Mouse (Mus musculus): ENCODE results near the gene Commd1.

The Commd1 gene

DNA sequence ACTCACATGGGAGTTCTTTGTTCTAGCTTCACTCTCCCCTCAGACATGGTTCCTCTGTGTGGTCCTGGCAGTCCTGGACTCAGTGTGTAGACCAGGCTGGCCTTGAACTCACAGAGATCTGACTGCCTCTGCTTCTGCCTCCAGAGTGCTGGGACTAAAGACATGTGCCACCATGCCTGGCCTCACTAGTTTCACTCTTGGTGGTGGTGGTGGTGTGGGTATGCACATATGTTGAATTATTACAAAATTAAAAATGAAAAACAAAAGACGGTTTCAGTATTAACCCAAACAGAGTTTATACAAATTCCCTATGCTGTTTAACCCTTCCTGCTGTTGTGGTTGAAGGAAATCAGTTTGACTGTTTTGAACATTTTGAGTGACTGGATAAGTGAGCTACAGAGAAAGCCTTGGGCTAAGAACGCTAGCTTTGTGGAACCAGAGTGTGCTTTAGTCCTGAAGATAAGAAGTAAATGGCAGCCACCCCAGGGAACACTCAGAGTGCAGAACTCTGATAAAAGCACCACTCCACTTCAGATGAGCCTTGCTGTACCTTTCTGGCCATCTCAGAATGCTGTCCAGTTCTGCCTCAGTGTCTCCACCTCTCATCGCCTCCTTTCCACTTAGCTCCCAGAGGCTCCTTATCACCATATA is 105.4 kb downstream of the Commd1 start:
- TF ChIP-seq POU5F1 (IDR thresholded peaks at IDR 0.05; ENCODE audit: borderline replicate concordance, low read length): no peak
- TF ChIP-seq NANOG (IDR thresholded peaks at IDR 0.05; ENCODE audit: borderline replicate concordance, low read length): no peak
- no peak for TF ChIP-seq CTCF (conservative IDR thresholded peaks at IDR 0.05; ENCODE audit: low read length)
- Histone ChIP-seq H3K4me1 (replicated peaks; ENCODE audit: low read depth, low read length) (peaks cover 34% of the 10 kb centered on the region), H3K9me3 (ENCODE audit: low read length) (no peaks in the 10 kb centered on the region), H3K4me3 (replicated peaks; ENCODE audit: low read length) (no peak overlapping the region), H3K36me3 (ENCODE audit: insufficient read depth, low read length) (no peaks in the 10 kb centered on the region), H3K27me3 (ENCODE audit: insufficient read depth, low read length) (0 out of 2 replicates have a peak, but pooled peaks cover 3% of the 10 kb centered on the region)

DNA sequence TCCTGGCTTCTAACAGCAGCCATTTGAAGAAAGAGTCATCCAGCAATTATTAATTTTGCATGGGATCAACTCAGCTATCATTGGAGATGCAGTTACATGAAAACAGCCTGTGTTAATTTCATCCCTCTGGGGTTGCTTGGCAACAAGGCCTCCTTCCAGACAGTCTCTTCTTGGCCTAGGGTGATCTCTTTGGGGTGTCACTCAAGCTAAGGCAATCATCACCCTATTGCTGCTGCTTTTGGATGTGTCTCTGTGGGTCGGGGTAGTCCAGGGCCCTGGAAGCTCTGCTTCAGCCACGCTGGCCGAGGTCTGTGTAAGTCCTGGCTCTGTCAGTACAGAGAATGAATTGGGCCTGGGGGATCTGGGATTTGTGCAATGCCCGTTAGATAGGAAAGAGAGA is 106.9 kb downstream of the Commd1 start:
- H3K4me1 ChIP-seq (replicated peaks; ENCODE audit: low read depth, low read length): peaks cover 33% of the 10 kb centered on the region
- H3K27me3 ChIP-seq (ENCODE audit: insufficient read depth, low read length): 0 out of 2 replicates have a peak, but pooled peaks cover 3% of the 10 kb centered on the region
- H3K36me3 ChIP-seq (ENCODE audit: insufficient read depth, low read length): no peaks in the 10 kb centered on the region
- no peaks in the 10 kb centered on the region for H3K9me3 ChIP-seq (ENCODE audit: low read length)
- no peak for TF ChIP-seq CTCF (conservative IDR thresholded peaks at IDR 0.05; ENCODE audit: low read length)
- no peak for TF ChIP-seq NANOG (IDR thresholded peaks at IDR 0.05; ENCODE audit: borderline replicate concordance, low read length)
- TF ChIP-seq POU5F1 (IDR thresholded peaks at IDR 0.05; ENCODE audit: borderline replicate concordance, low read length): no peak
- H3K4me3 ChIP-seq (replicated peaks; ENCODE audit: low read length): no peak overlapping the region

DNA sequence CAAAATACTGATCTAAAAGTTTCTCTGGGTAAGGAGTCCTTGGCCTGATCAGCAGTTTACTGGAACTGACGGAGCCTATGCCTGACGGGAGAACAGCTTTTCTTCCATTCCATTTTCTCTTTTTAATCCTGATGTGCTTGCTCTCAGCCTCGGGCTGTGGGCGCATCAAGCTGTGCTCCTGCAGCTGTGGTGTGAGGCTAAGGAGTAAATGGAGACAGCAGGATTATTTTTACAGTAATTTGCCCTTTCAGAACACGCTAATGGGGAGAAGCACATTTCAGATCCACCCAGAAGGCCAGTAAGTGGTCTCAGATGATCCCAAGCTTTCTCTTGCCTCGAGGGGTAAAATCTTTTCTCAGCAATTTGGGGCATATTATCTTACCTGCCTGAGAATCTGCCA is 107.4 kb downstream of the Commd1 start:
- TF ChIP-seq CTCF (conservative IDR thresholded peaks at IDR 0.05; ENCODE audit: low read length) (no peak), NANOG (IDR thresholded peaks at IDR 0.05; ENCODE audit: borderline replicate concordance, low read length) (no peak), POU5F1 (IDR thresholded peaks at IDR 0.05; ENCODE audit: borderline replicate concordance, low read length) (no peak)
- Histone ChIP-seq H3K4me1 (replicated peaks; ENCODE audit: low read depth, low read length) (peaks cover 28% of the 10 kb centered on the region), H3K9me3 (ENCODE audit: low read length) (no peaks in the 10 kb centered on the region), H3K27me3 (ENCODE audit: insufficient read depth, low read length) (0 out of 2 replicates have a peak, but pooled peaks cover 2% of the 10 kb centered on the region), H3K4me3 (replicated peaks; ENCODE audit: low read length) (no peak overlapping the region), H3K36me3 (ENCODE audit: insufficient read depth, low read length) (no peaks in the 10 kb centered on the region)

DNA sequence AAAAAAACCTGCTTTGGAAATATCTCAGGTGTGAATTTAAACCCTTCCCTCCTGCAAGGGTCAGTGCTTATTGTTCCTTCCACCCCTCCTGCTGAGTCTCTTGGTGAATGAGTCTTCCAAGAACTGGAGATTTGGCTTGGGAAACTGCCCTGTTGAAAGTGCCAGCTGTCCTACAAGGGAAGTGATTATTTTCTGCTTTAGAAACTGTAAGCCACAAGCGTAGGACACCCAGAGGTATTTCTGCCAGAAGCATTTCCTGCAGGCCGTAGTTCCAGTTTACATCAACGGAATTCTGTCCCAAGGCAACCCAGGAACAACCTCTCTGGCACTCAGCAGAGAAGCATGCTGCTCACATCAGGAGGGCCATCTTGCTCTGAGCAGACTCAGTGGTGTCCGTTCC is 108.8 kb downstream of the Commd1 start:
- Histone ChIP-seq H3K4me3 (replicated peaks; ENCODE audit: low read length) (no peak overlapping the region), H3K27me3 (ENCODE audit: insufficient read depth, low read length) (no peaks in the 10 kb centered on the region), H3K36me3 (ENCODE audit: insufficient read depth, low read length) (no peaks in the 10 kb centered on the region), H3K9me3 (ENCODE audit: low read length) (no peaks in the 10 kb centered on the region), H3K4me1 (replicated peaks; ENCODE audit: low read depth, low read length) (peaks cover 27% of the 10 kb centered on the region)
- TF ChIP-seq CTCF (conservative IDR thresholded peaks at IDR 0.05; ENCODE audit: low read length): no peak
- TF ChIP-seq POU5F1 (IDR thresholded peaks at IDR 0.05; ENCODE audit: borderline replicate concordance, low read length): no peak
- no peak for TF ChIP-seq NANOG (IDR thresholded peaks at IDR 0.05; ENCODE audit: borderline replicate concordance, low read length)

DNA sequence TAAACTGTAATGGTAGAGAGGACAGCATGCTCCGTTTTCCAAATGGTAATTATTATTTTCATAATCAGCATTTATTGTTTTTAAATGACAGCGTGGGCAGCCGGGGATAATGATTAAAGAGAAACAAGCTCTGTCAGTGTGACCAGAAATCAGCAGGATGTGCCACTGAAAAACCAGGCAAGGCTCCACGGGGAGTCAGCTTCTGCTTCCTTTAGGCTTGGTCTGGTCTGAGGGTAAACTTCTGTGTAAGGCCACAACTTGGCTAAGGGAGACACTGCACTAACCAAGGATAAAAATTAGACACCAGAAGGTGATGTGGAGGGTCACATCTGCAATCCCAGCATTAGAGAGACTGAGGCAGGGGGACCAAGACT is 109.9 kb downstream of the Commd1 start:
- Histone ChIP-seq H3K4me3 (replicated peaks; ENCODE audit: low read length) (no peak overlapping the region), H3K27me3 (ENCODE audit: insufficient read depth, low read length) (no peaks in the 10 kb centered on the region), H3K9me3 (ENCODE audit: low read length) (no peaks in the 10 kb centered on the region), H3K36me3 (ENCODE audit: insufficient read depth, low read length) (no peaks in the 10 kb centered on the region), H3K4me1 (replicated peaks; ENCODE audit: low read depth, low read length) (peaks cover 31% of the 10 kb centered on the region)
- no peak for TF ChIP-seq NANOG (IDR thresholded peaks at IDR 0.05; ENCODE audit: borderline replicate concordance, low read length)
- no peak for TF ChIP-seq POU5F1 (IDR thresholded peaks at IDR 0.05; ENCODE audit: borderline replicate concordance, low read length)
- TF ChIP-seq CTCF (conservative IDR thresholded peaks at IDR 0.05; ENCODE audit: low read length): no peak

DNA sequence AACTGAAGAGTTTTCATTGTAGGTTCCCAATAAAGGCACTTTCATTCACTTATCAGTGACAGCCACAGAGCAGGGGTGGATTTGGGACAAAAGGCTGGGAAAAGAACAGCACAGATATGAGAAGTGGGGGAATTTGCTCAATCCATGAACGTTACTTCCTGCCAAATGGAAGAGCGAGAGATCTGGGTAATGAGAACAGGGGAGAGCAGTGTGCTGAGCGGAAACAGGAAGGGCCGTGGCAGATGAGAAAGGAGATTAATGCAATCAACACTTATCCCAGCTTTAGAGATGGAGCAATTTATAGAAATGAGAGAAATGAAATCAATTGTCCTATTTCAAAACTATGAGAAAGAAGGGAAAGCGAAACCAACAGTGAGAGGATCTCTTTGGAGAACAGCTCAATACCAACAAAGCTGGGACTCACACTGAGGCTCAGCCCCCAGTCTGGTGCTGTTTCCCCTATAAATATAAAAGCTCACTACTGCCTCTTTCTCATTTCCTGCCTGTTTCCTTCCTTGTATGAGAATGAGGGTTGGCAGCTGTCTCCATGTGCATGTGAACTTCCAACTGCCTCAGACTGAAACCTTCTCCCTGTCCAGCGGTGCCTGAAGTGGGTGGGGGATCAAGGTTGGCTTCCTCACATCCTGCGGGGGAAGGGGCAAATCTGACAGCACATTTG is 110.4 kb downstream of the Commd1 start:
- Histone ChIP-seq H3K4me1 (replicated peaks; ENCODE audit: low read depth, low read length) (peaks cover 31% of the 10 kb centered on the region), H3K36me3 (ENCODE audit: insufficient read depth, low read length) (no peaks in the 10 kb centered on the region), H3K4me3 (replicated peaks; ENCODE audit: low read length) (no peak overlapping the region), H3K27me3 (ENCODE audit: insufficient read depth, low read length) (no peaks in the 10 kb centered on the region), H3K9me3 (ENCODE audit: low read length) (no peaks in the 10 kb centered on the region)
- TF ChIP-seq CTCF (conservative IDR thresholded peaks at IDR 0.05; ENCODE audit: low read length) (no peak), POU5F1 (IDR thresholded peaks at IDR 0.05; ENCODE audit: borderline replicate concordance, low read length) (no peak), NANOG (IDR thresholded peaks at IDR 0.05; ENCODE audit: borderline replicate concordance, low read length) (no peak)

DNA sequence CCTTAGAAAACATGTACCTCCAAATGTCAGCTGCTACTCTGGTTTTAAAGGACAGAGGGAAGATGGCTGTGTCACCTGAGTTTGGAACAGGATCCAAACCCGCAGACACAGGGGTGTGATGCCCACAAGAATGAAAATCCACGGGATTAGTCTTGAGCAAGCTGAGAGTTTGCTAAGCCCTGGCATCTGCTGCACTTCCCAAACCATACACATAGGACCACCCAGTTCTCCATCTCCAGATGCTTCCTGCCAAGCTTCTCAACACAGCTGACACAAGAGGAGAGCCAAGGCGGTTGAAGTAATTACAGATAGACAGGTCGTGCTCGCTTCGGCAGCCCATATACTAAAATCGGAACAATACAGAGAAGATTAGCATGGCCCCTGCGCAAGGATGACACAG is 113.6 kb downstream of the Commd1 start:
- Histone ChIP-seq H3K4me1 (replicated peaks; ENCODE audit: low read depth, low read length) (peaks cover 45% of the 10 kb centered on the region), H3K9me3 (ENCODE audit: low read length) (no peaks in the 10 kb centered on the region), H3K36me3 (ENCODE audit: insufficient read depth, low read length) (no peaks in the 10 kb centered on the region), H3K27me3 (ENCODE audit: insufficient read depth, low read length) (no peaks in the 10 kb centered on the region), H3K4me3 (replicated peaks; ENCODE audit: low read length) (no peak overlapping the region)
- TF ChIP-seq POU5F1 (IDR thresholded peaks at IDR 0.05; ENCODE audit: borderline replicate concordance, low read length): no peak
- no peak for TF ChIP-seq NANOG (IDR thresholded peaks at IDR 0.05; ENCODE audit: borderline replicate concordance, low read length)
- TF ChIP-seq CTCF (conservative IDR thresholded peaks at IDR 0.05; ENCODE audit: low read length): no peak

DNA sequence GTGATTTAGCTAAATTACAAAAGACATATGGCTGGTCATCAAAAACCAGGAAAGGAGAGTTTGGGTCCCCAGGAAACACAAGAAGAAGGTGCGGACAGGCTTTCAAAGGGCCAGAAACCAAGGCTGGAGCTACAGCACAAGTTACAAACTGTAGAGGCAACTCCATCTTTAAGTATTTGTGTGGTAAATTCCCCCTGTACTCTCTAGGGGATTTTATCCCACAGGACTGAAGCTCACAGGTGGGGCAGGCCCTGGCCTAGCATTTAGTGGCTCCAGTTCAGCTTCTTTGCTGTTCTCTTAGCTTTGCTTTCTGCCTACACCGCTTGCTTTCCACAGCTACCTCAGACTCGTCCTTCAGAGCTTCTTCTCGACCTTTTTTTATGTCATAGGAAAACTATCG is 114.5 kb downstream of the Commd1 start:
- Histone ChIP-seq H3K27me3 (ENCODE audit: insufficient read depth, low read length) (no peaks in the 10 kb centered on the region), H3K36me3 (ENCODE audit: insufficient read depth, low read length) (no peaks in the 10 kb centered on the region), H3K4me1 (replicated peaks; ENCODE audit: low read depth, low read length) (peaks cover 42% of the 10 kb centered on the region), H3K9me3 (ENCODE audit: low read length) (no peaks in the 10 kb centered on the region), H3K4me3 (replicated peaks; ENCODE audit: low read length) (no peak overlapping the region)
- no peak for TF ChIP-seq NANOG (IDR thresholded peaks at IDR 0.05; ENCODE audit: borderline replicate concordance, low read length)
- TF ChIP-seq POU5F1 (IDR thresholded peaks at IDR 0.05; ENCODE audit: borderline replicate concordance, low read length): no peak
- TF ChIP-seq CTCF (conservative IDR thresholded peaks at IDR 0.05; ENCODE audit: low read length): no peak
